In genomic region chr11:29839781-29840180, GRCm38 (mm10) we compare ENCODE assay signal across 8 mouse cellular contexts. TPM values are rescaled to one million over a fixed set of nuclear protein-coding genes. Genes with fewer than 3 reads are reported as not detected.
DNase-seq lines count a peak whose midpoint lies in the region; ATAC-seq and TF ChIP-seq lines count a peak whose summit lies in the region.

No protein-coding gene starts in this region.

- no peak overlapping the region for H3K9ac ChIP-seq in heart, postnatal 0 days (replicated peaks; ENCODE audit: low read depth, low read length)
- no peak overlapping the region for H3K9ac ChIP-seq in liver, postnatal 0 days (replicated peaks)

- H3K4me2 ChIP-seq in heart, postnatal 0 days (ENCODE audit: low read depth, low read length), result no peak overlapping the region
- H3K4me2 ChIP-seq in liver, postnatal 0 days (ENCODE audit: low read depth, low read length), result no peak overlapping the region

- peak; percentile 86 for TF ChIP-seq EP300 in heart, postnatal 0 days (IDR thresholded peaks at IDR 0.05; ENCODE audit: low read depth)
- no peak for TF ChIP-seq EP300 in liver, postnatal 0 days (IDR thresholded peaks at IDR 0.05; ENCODE audit: low read depth)

- no peak for TF ChIP-seq CTCF in heart, postnatal 0 days (IDR thresholded peaks at IDR 0.05; ENCODE audit: low read depth)
- no peak for TF ChIP-seq CTCF in liver, postnatal 0 days (IDR thresholded peaks at IDR 0.05; ENCODE audit: low read depth)

- no peaks in the 10 kb centered on the region for H3K9me3 ChIP-seq in heart, postnatal 0 days (replicated peaks; ENCODE audit: control insufficient read depth, low read length)
- H3K9me3 ChIP-seq in liver, postnatal 0 days (ENCODE audit: low read length), result no peaks in the 10 kb centered on the region

- 5% methylated on average over 3 of the region's 3 CpGs for whole genome bisulfite sequencing in heart, postnatal 0 days
- WGBS in liver, postnatal 0 days (ENCODE audit: insufficient replicate concordance), result 45% methylated on average over 3 of the region's 3 CpGs

- H3K27me3 ChIP-seq in heart, postnatal 0 days (ENCODE audit: control insufficient read depth, insufficient read depth, low read length), result no peaks in the 10 kb centered on the region
- no peaks in the 10 kb centered on the region for H3K27me3 ChIP-seq in liver, postnatal 0 days (ENCODE audit: insufficient read depth, low read length)

- peak; percentile 99 for ATAC-seq in heart, postnatal 0 days (ENCODE audit: insufficient read depth, low read depth)
- peak; percentile 33; the same call in 1 of the 2 replicates for ATAC-seq in liver, postnatal 0 days

- peak overlapping the region; percentile 73 for H3K27ac ChIP-seq in heart, postnatal 0 days (ENCODE audit: low read depth)
- no peak overlapping the region for H3K27ac ChIP-seq in liver, postnatal 0 days (ENCODE audit: low read depth)

- H3K4me3 ChIP-seq in heart, postnatal 0 days (ENCODE audit: low read depth, low read length), result no peak overlapping the region
- no peak overlapping the region for H3K4me3 ChIP-seq in liver, postnatal 0 days (ENCODE audit: low read depth, low read length)

- H3K36me3 ChIP-seq in heart, postnatal 0 days (replicated peaks; ENCODE audit: control insufficient read depth, insufficient read depth, low read length), result no peaks in the 10 kb centered on the region
- no peaks in the 10 kb centered on the region for H3K36me3 ChIP-seq in liver, postnatal 0 days (replicated peaks; ENCODE audit: insufficient read depth, low read length)

- peak; percentile 34 for DNase-seq in embryo, embryonic 11 days
- DNase-seq in embryo, embryonic 9.5 days (ENCODE audit: extremely low spot score), result no peak
- peak; percentile 37 for DNase-seq in adrenal gland, postnatal 10 days
- DNase-seq in heart, postnatal 0 days (ENCODE audit: low spot score), result peak; percentile 99
- no peak for DNase-seq in liver, postnatal 0 days
- DNase-seq in thymus, postnatal 14 days, result no peak
- DNase-seq in layer of hippocampus, adult 11-12 months (ENCODE audit: low spot score), result no peak
- DNase-seq in left cerebral cortex, adult 9 months (ENCODE audit: low spot score in 2 of 2), result no peak

- 0 out of 2 replicates have a peak, but pooled peaks cover 7% of the 10 kb centered on the region for H3K4me1 ChIP-seq in heart, postnatal 0 days (ENCODE audit: control insufficient read depth, insufficient read depth)
- no peaks in the 10 kb centered on the region for H3K4me1 ChIP-seq in liver, postnatal 0 days (ENCODE audit: insufficient read depth)

RNA-seq across cellular contexts. Expression of gene 4931440F15Rik, which starts 14.3 kb away (rescaled TPM):
- total RNA-seq in adrenal gland, postnatal 10 days (2021), result under 1 TPM; 0.48 to 0.64 TPM
- not detected in 2 replicates for total RNA-seq in heart, postnatal 0 days (2014; rRNA removed; ENCODE audit: low replicate concordance)
- polyA plus RNA-seq in heart, postnatal 0 days (2015; fragmentation: Nextera tagmentation; extraction: Ambion mirVana), result 0.05 and 0.10 TPM in 2 replicates
- polyA plus RNA-seq in liver, postnatal 0 days (2015; fragmentation: Nextera tagmentation; extraction: Ambion mirVana), result 0.33 TPM in 2 replicates

Comparison
In these comparisons a context has a peak if more than half of its experiments do, and no peak if none do; other contexts are left out.
1. DNase-seq: peak in embryo, embryonic 11 days (single experiment), adrenal gland, postnatal 10 days (single experiment) and heart, postnatal 0 days (single experiment); none in embryo, embryonic 9.5 days (single experiment), liver, postnatal 0 days (single experiment), thymus, postnatal 14 days (single experiment), layer of hippocampus, adult 11-12 months (single experiment) and left cerebral cortex, adult 9 months (0 of 2).